Mouse (Mus musculus) forebrain, embryonic 15.5 days (tissue): Measurements from ENCODE around the gene Oaz1. TPM values are rescaled to one million over a fixed set of nuclear protein-coding genes. Genes with fewer than 3 reads are reported as not detected.
"Not testable (repeated sequence)": the region's sequence is repeated elsewhere in the genome, so short reads cannot be mapped to it uniquely, and the experiment has no call there.

Source experiments
- ATAC-seq: fragments of 200-750 bp; cut with Nextera tagmentation; replicated peaks from 2 replicates; pipeline ENCODE4 v1.8.0; 2017; ENCODE audit warnings: mild to moderate bottlenecking, moderate TSS enrichment, moderate library complexity
- H3K27ac ChIP-seq: fragments of 300-500 bp; sonication (generic); replicated peaks from 2 replicates; pipeline ENCODE4 v1.5.1; 2015; ENCODE audit warnings: mild to moderate bottlenecking, inconsistent platforms
- H3K27me3 ChIP-seq: fragments of 300-500 bp; sonication (generic); 2 replicates; pipeline ENCODE4 v1.6.1; 2015; ENCODE audit warnings: inconsistent platforms
- H3K36me3 ChIP-seq: fragments of 300-500 bp; sonication (generic); 2 replicates; pipeline ENCODE4 v1.6.1; 2015; ENCODE audit warnings: mild to moderate bottlenecking, inconsistent platforms
- H3K4me1 ChIP-seq: fragments of 300-500 bp; sonication (generic); 2 replicates; pipeline ENCODE4 v1.6.1; 2015; ENCODE audit warnings: inconsistent platforms
- H3K4me2 ChIP-seq: fragments of 300-500 bp; sonication (generic); replicated peaks from 2 replicates; pipeline ENCODE4 v1.6.1; 2015; ENCODE audit warnings: mild to moderate bottlenecking, inconsistent platforms
- H3K4me3 ChIP-seq: fragments of 300-500 bp; sonication (generic); 2 replicates; pipeline ENCODE4 v1.5.1; 2015; ENCODE audit warnings: mild to moderate bottlenecking, inconsistent platforms
- H3K9ac ChIP-seq: fragments of 300-500 bp; sonication (generic); replicated peaks from 2 replicates; pipeline ENCODE4 v1.6.1; 2015; ENCODE audit warnings: mild to moderate bottlenecking, inconsistent platforms
- H3K9me3 ChIP-seq: fragments of 300-500 bp; sonication (generic); 2 replicates; pipeline ENCODE4 v1.6.1; 2016; ENCODE audit warnings: inconsistent platforms
- WGBS: fragments of 180-500 bp; shearing (Covaris S2); methylation state at CpG from one replicate; pipeline ENCODE4 v1.1.7; 2015; ENCODE audit warnings: mixed read lengths; 5-methylcytosine and 5-hydroxymethylcytosine counted together
- polyA plus RNA-seq: library from polyadenylated mRNA; unstranded; fragments of >200 nt; fragmentation: Nextera tagmentation; extraction: Ambion mirVana; gene quantifications from 2 replicates; pipeline ENCODE4 v1.2.1, GENCODE M21; 2015

Gene Oaz1
- polyA plus RNA-seq, 1 experiment from 2014 or later, result 1,419 TPM

DNA sequence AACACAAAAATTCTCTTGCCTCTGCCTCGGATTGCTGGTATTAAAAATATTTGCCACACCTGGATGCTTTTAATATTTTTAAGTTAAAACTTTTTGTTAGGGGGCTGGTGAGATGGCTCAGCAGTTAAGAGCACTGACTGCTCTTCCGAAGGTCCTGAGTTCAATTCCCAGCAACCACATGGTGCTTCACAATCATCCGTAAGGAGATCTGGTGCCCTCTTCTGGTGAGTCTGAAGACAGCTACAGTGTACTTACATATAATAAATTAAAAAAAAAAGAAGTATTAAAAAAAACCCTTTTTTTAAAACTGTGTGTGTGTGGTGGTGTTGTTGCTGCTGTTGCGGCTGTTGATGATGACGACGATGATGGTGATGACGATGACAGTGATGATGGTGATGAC is 8.5 kb upstream of the Oaz1 start:
- not testable (repeated sequence) for ATAC-seq, H3K27me3 ChIP-seq, H3K27ac ChIP-seq, H3K4me1 ChIP-seq, H3K4me2 ChIP-seq, H3K4me3 ChIP-seq, H3K36me3 ChIP-seq, H3K9ac ChIP-seq, H3K9me3 ChIP-seq
- 84% methylated on average over 7 of the region's 7 CpGs for WGBS

DNA sequence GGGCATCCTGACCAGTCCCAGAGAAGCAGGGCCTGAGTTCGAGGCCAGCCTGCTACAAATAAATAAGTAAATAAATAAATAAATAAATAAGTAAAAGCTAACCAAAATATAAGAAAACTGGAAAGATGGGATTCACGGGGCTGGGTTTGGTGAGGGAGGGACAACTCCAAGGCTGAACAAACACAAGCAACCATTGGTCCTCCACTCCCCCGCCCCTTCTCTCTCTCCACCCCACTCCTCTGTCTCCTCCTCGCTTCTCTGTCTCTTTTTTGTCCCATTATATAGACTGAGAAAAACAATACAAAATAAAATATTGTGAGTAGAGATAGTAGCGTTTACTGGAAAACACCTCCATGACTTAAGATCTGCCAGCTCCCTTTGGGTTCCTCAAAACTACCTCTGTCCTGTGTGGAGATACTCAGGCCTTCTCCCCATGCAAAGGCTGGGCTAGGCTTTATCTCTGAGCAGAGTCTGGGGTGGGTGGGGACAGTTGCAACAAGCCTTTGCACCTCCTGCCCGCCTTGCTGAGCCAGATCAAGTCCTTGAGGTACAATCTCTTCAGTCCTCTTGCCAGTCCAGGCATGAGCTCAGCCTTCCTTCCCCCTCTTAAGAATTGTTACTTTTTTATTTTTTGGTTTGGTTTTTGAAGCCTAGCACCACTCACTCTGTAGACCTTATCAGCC is 7.7 kb upstream of the Oaz1 start:
- Histone ChIP-seq H3K27ac (no peak overlapping the region), H3K9ac (no peak overlapping the region), H3K4me1 (no peaks in the 10 kb centered on the region), H3K36me3 (no peaks in the 10 kb centered on the region), H3K9me3 (no peaks in the 10 kb centered on the region), H3K27me3 (no peaks in the 10 kb centered on the region), H3K4me2 (no peak overlapping the region), H3K4me3 (no peak overlapping the region)
- 60% methylated on average over 6 of the region's 6 CpGs for WGBS
- ATAC-seq, result no peak

DNA sequence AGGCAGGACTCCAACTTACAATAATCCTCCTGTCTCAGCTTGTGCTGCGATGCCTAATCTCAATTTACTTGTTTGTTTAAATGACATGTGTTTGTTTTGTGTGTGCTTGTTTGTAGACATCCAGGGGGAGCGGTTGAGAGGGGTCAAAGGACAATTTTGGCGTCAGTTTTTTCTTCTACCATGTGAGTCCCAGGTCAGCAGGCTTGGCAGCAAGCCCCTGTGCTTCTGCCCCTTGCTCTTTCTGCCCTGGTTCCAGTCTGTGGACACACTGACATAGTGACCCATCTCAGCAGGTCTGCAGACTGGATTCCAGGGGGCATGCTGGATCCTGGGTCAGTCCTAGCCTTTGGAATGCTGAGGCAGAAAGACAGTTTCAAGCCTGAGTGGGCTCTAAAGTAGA is 7.0 kb upstream of the Oaz1 start:
- no peaks in the 10 kb centered on the region for H3K9me3 ChIP-seq
- H3K27ac ChIP-seq, result no peak overlapping the region
- no peak overlapping the region for H3K4me3 ChIP-seq
- H3K4me2 ChIP-seq, result no peak overlapping the region
- no peak overlapping the region for H3K9ac ChIP-seq
- no peaks in the 10 kb centered on the region for H3K4me1 ChIP-seq
- no peaks in the 10 kb centered on the region for H3K27me3 ChIP-seq
- H3K36me3 ChIP-seq, result no peaks in the 10 kb centered on the region
- ATAC-seq, result no peak
- 64% methylated on average over 3 of the region's 3 CpGs for WGBS

DNA sequence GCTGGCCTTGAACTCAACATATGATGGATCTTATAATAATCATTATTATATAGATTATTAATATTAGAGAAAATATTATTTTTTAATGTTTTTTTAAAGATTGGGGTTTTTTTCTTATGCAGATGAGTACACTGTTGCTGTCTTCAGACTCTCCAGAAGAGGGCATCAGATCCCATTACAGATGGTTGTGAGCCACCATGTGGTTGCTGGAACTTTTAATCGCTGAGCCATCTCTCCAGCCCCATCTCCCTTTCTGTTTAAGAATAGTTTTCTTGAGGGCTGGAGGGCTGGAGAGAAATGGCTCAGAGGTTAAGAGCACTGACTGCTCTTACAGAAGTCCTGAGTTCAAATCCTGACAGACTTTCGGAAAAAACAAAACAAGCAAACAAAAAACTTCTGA is 4.5 kb upstream of the Oaz1 start:
- no peak overlapping the region for H3K9ac ChIP-seq
- no peak overlapping the region for H3K27ac ChIP-seq
- H3K4me2 ChIP-seq, result no peak overlapping the region
- no peaks in the 10 kb centered on the region for H3K9me3 ChIP-seq
- no peaks in the 10 kb centered on the region for H3K27me3 ChIP-seq
- ATAC-seq, result no peak
- no peaks in the 10 kb centered on the region; the same call in 1 of the 2 replicates for H3K4me1 ChIP-seq
- H3K36me3 ChIP-seq, result no peaks in the 10 kb centered on the region
- 43% methylated on average over 2 of the region's 2 CpGs for WGBS
- H3K4me3 ChIP-seq, result no peak overlapping the region

DNA sequence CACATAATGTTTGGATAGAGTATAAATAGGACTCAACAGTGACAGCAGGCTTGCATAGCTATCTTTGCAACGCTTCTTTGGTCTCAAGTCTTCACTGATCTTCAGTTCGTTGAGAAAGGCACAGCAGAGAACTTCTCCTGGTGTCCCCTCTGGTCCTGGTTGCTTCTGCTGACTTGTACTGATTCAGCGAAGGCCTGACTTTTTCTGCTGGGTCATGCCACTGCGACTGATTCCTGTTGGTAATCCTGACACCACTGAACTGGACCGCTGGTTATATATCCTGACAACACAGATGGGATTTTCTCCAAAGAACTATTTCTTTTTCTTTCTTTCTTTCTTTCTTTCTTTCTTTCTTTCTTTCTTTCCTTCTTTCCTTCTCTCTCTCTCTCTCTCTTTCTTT is 3.9 kb upstream of the Oaz1 start:
- no peak for ATAC-seq
- no peak overlapping the region for H3K4me3 ChIP-seq
- no peak overlapping the region for H3K4me2 ChIP-seq
- peaks cover 2% of the 10 kb centered on the region for H3K4me1 ChIP-seq
- WGBS, result 87% methylated on average over 5 of the region's 5 CpGs
- H3K9me3 ChIP-seq, result no peaks in the 10 kb centered on the region
- H3K27ac ChIP-seq, result no peak overlapping the region
- H3K36me3 ChIP-seq, result no peaks in the 10 kb centered on the region
- H3K9ac ChIP-seq, result no peak overlapping the region
- no peaks in the 10 kb centered on the region for H3K27me3 ChIP-seq

DNA sequence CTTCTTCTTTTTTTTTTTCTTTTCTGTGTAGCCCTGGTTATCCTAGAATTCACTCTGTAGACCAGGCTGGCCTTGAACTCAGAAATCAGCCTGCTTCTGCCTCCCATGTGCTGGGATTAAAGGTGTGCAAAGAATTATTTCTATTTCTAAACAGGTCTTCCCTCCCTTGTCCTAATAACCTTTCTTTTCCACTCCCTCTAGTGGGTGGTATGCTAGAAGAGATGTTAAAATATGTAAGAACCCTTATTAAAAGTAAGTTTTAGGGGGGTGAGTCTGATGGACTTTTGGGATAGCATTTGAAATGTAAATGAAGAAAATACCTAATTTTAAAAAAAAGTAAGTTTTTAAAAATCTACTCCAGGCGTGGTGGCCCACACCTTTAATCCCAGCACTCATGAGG is 3.1 kb upstream of the Oaz1 start:
- 72% methylated on average over 1 of the region's 1 CpGs for WGBS

DNA sequence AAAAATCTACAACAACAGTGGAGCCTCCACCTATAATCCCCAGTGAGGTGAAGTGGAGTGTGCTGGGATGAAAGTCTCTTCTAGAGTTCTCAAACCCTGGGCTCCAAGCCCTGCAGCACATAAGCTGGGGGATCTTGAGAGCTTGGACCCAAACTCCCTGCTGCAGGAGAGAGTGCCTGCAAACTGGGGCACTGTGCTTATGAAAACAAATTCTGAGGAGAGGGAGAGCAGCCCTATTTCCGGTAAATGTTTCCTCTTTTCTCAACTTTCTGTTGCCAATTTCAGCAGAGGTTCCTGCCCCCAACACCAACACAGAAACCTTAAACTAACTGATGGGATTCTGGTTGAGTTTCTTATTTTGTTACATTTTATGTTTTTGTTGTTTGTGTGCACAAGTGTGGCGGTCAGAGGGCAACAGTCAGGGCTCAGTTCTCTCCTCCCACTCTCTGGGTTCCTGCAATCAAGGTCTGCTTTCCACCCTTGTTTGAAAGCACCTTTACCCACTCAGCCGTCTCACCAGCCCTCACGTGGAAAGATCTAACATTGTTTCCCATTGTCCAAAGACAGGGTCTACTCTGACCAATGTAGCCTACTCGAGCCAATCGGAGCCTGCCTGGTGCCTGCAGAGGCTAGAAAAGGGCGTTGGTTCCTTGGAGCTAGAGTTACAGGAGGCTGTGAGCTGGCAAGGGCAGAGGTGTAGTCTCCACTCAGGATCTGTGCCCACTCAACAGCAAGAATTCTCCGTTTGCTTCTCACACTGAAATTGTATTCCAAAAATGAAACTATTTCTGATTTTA is 2.4 kb upstream of the Oaz1 start:
- Histone ChIP-seq H3K4me1 (peaks cover 14% of the 10 kb centered on the region), H3K27me3 (no peaks in the 10 kb centered on the region), H3K36me3 (peaks cover 4% of the 10 kb centered on the region), H3K9ac (no peak overlapping the region), H3K9me3 (no peaks in the 10 kb centered on the region), H3K4me2 (no peak overlapping the region), H3K27ac (no peak overlapping the region), H3K4me3 (no peak overlapping the region)
- no peak for ATAC-seq
- WGBS, result 70% methylated on average over 8 of the region's 8 CpGs

More for the DNA sequence above, 3.1 kb upstream of the Oaz1 start:
- Histone ChIP-seq H3K4me2 (no peak overlapping the region), H3K27ac (no peak overlapping the region), H3K4me1 (peaks cover 10% of the 10 kb centered on the region), H3K27me3 (no peaks in the 10 kb centered on the region), H3K9ac (no peak overlapping the region), H3K9me3 (no peaks in the 10 kb centered on the region), H3K4me3 (no peak overlapping the region), H3K36me3 (peaks cover under 1% of the 10 kb centered on the region; the same call in 1 of the 2 replicates)
- no peak for ATAC-seq

DNA sequence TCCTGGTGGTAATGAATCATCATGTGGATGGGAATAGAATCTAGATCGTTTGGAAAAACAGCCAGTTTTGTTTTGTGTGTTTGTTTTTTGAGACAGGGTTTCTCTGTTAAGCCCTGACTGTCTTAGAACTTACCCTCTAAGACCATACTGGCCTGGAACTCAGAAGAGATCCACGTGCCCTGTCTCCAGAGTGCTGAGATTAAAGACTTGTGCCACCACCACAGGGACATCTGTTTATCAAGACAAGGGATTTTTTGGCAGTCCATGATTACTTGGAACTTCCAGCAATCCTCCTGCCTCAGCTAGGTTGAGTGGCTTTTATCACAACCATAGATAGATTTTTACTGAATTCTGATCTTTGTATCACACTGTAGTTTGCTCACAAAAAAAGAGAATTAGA is 1.6 kb upstream of the Oaz1 start:
- no peak overlapping the region for H3K4me2 ChIP-seq
- ATAC-seq, result no peak

DNA sequence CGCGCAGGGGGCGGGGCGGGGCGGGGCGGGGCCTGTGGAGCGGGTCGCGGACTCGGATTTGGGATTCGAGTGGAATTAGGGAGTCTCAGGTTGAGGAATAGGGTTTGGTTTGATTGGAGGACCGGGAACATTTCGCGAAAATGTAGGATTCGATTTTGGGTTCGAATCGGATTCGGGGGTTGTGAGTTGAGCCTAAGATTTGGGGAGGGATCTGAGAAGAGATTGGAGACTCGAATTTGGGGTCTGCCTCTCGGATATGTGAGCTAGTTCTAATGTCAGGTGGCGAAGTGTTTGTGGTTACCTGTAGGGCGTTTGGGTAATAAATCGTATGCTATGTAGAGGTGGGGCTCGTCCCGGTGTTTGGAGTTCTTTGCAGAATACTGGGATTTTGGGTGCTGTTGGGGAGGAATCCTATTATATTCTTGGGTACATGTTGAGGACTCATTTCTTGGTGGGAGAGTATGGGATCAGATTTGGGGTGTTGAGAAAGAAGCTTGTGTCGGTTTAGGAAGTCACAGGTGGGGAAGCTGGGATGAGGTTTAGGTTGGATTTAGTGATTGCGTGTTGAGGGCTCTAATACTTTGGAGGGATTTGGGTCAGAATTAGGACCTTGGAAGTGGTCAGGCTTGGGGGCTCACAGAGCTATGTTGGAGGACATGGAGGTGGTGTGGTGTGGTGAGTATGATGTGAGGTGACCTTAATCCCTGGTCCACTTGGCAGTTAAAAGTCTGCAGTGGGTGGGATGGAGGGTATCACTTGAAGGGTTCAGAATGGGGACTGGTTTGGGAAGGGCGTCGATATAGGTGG is 810 bp downstream of the Oaz1 start:
- Histone ChIP-seq H3K4me1 (peaks cover 19% of the 10 kb centered on the region), H3K9ac (peak overlapping the region; percentile 86), H3K4me3 (peak overlapping the region; percentile 93), H3K27ac (peak overlapping the region; percentile 89), H3K36me3 (peaks cover 18% of the 10 kb centered on the region), H3K9me3 (no peaks in the 10 kb centered on the region), H3K27me3 (no peaks in the 10 kb centered on the region), H3K4me2 (peak overlapping the region; percentile 98)
- WGBS, result 7% methylated on average over 29 of the region's 29 CpGs
- ATAC-seq, result no peak

More for the DNA sequence above, 1.6 kb upstream of the Oaz1 start:
- no peaks in the 10 kb centered on the region for H3K9me3 ChIP-seq
- no peaks in the 10 kb centered on the region for H3K27me3 ChIP-seq
- H3K27ac ChIP-seq, result no peak overlapping the region
- peaks cover 12% of the 10 kb centered on the region for H3K36me3 ChIP-seq
- 80% methylated on average over 2 of the region's 2 CpGs for WGBS
- H3K4me1 ChIP-seq, result peaks cover 19% of the 10 kb centered on the region
- H3K4me3 ChIP-seq, result no peak overlapping the region
- no peak overlapping the region for H3K9ac ChIP-seq

DNA sequence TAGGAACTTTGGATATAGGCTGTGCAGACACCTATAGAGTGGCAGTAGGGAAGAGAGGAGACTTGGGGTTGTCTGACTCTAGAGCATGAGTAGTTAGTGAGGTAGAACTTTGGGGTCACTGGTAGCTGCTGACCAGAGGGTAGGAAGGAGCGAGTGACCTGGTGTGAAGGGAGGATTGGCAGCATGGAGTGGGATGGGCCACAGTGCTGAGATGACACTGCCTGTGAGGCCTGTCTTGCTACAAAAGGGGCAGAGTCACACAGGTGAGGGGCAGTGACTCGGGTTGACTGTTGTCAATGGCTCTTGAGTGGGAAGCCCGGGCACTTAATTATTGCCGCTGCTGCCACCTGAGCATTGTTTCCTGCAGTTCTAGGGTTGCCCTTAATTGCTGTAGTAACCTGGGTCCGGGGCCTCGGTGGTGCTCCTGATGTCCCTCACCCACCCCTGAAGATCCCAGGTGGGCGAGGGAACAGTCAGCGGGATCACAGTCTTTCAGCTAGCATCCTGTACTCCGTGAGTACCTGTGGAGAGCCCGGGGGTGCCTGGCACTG is 1.5 kb downstream of the Oaz1 start:
- Histone ChIP-seq H3K4me3 (peak overlapping the region; percentile 93), H3K9ac (peak overlapping the region; percentile 86), H3K27ac (no peak overlapping the region), H3K4me1 (peaks cover 19% of the 10 kb centered on the region), H3K9me3 (no peaks in the 10 kb centered on the region), H3K4me2 (peak overlapping the region; percentile 98), H3K36me3 (peaks cover 18% of the 10 kb centered on the region), H3K27me3 (no peaks in the 10 kb centered on the region)
- 79% methylated on average over 10 of the region's 10 CpGs for WGBS
- no peak for ATAC-seq

DNA sequence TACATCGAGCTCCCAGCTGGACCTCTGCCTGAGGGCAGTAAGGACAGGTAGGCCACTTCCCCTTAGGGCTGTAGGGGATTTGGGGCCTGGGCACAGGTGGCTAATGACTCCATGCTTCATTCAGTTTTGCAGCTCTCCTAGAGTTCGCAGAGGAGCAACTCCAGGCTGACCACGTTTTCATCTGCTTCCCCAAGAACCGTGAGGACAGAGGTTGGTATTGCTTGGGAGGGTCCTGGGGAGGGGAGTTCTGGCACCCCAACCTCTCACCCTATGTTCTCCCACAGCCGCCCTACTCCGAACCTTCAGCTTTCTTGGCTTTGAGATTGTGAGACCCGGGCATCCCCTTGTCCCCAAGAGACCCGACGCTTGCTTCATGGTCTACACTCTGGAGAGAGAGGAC is 2.1 kb downstream of the Oaz1 start:
- H3K27me3 ChIP-seq, H3K9me3 ChIP-seq, H3K9ac ChIP-seq, ATAC-seq, H3K27ac ChIP-seq: not testable (repeated sequence)
- H3K36me3 ChIP-seq, result peaks cover 18% of the 10 kb centered on the region
- peaks cover 19% of the 10 kb centered on the region for H3K4me1 ChIP-seq
- peak overlapping the region; percentile 98 for H3K4me2 ChIP-seq
- WGBS, result 85% methylated on average over 9 of the region's 9 CpGs
- peak overlapping the region; percentile 93 for H3K4me3 ChIP-seq
